In the genomic region with DNA sequence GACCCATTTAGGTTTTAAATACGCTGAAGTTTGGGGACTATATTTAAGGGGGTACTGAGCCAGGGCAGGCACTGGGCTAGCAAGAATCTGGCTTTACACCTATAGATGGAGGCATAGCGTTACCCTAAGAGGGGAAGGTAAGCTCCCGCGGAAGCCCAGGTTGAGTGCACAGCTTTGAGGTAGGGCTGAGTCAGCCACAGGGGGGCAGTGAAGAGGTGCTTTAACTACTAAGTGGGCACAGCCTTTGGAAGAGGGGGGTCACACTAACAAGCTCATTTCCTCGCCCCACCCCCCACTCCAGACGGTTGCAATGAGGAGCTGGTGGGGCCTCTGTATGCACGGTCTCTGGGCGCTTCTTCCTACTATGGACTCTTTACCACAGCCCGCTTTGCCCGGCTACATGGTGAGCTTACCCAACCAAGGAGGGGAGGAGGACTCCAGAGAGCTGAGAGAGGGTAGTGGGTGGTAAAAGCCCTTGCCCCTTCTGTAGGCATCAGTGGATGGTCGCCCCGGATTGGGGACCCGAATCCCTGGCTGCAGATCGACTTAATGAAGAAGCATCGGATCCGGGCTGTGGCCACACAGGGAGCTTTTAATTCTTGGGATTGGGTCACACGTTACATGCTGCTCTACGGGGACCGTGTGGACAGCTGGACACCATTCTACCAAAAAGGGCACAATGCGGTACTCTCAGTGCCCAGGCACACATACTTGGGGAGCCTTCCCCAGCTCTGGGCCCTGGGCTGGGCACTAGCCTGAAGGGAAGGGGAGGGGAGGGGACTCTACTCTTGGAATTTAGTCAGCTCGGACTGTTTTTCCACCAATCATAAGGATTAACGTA, we compare ENCODE assay signal across 9 mouse cellular contexts. TPM values are rescaled to one million over a fixed set of nuclear protein-coding genes. Genes with fewer than 3 reads are reported as not detected.
A peak's percentile ranks its signal among the peaks of the same experiment; 100 is the strongest.
DNase-seq lines count a peak whose midpoint lies in the region; ATAC-seq lines count a peak whose summit lies in the region.
"Had no signal": no experiment of that assay in that cellular context is flagged by ENCODE, and none has a peak within 500 bp of the region (broad histone marks: within the 10 kb centered on the region; RNA-seq: fewer than 3 reads in every experiment).

No protein-coding gene starts in this region.

- no peak overlapping the region for H3K4me3 ChIP-seq in forebrain, embryonic 11.5 days (ENCODE audit: low read depth, low read length)
- 0 out of 2 replicates have a peak overlapping the region, but pooled peaks have one; percentile 2 for H3K4me3 ChIP-seq in intestine, embryonic 14.5 days (ENCODE audit: low read depth, low read length)
- peak overlapping the region; percentile 51 for H3K4me3 ChIP-seq in midbrain, embryonic 16.5 days (ENCODE audit: low read depth, low read length)
- H3K4me3 ChIP-seq in stomach, embryonic 16.5 days (replicated peaks; ENCODE audit: low read length): peak overlapping the region; percentile 42

- no peak overlapping the region for H3K9ac ChIP-seq in forebrain, embryonic 11.5 days (ENCODE audit: low read length)
- H3K9ac ChIP-seq in intestine, embryonic 14.5 days (ENCODE audit: low read length): no peak overlapping the region
- peak overlapping the region; percentile 75 for H3K9ac ChIP-seq in midbrain, embryonic 16.5 days (ENCODE audit: low read depth, low read length)
- H3K9ac ChIP-seq in stomach, embryonic 16.5 days (ENCODE audit: low read length): peak overlapping the region; percentile 65; the same call in 1 of the 2 replicates

- no peaks in the 10 kb centered on the region for H3K9me3 ChIP-seq in forebrain, embryonic 11.5 days (ENCODE audit: control insufficient read depth, low read length)
- no peaks in the 10 kb centered on the region for H3K9me3 ChIP-seq in intestine, embryonic 14.5 days (ENCODE audit: control insufficient read depth, low read length)
- no peaks in the 10 kb centered on the region for H3K9me3 ChIP-seq in midbrain, embryonic 16.5 days (replicated peaks; ENCODE audit: control insufficient read depth, low read length, poor library complexity, severe bottlenecking)
- H3K9me3 ChIP-seq in stomach, embryonic 16.5 days (replicated peaks; ENCODE audit: control insufficient read depth, low read length): no peaks in the 10 kb centered on the region

- intact Hi-C loops in left cerebral cortex, postnatal 4 days (cut with DNase I): loop anchor here (5.0 kb wide), 1 partner anchor 80 kb away; a partner anchor contains a TSS

- H3K27ac ChIP-seq in forebrain, embryonic 11.5 days (ENCODE audit: low read depth, low read length): no peak overlapping the region
- no peak overlapping the region for H3K27ac ChIP-seq in intestine, embryonic 14.5 days (ENCODE audit: low read depth)
- no peak overlapping the region for H3K27ac ChIP-seq in midbrain, embryonic 16.5 days (ENCODE audit: low read length)
- H3K27ac ChIP-seq in stomach, embryonic 16.5 days (ENCODE audit: low read length): no peak overlapping the region

- H3K4me1 ChIP-seq in forebrain, embryonic 11.5 days (replicated peaks; ENCODE audit: control insufficient read depth, insufficient read depth, low read length): peaks cover 23% of the 10 kb centered on the region
- H3K4me1 ChIP-seq in intestine, embryonic 14.5 days (replicated peaks; ENCODE audit: control insufficient read depth, insufficient read depth, low read length): peaks cover 35% of the 10 kb centered on the region
- H3K4me1 ChIP-seq in midbrain, embryonic 16.5 days (ENCODE audit: control insufficient read depth, insufficient read depth, low read length): peaks cover 44% of the 10 kb centered on the region
- H3K4me1 ChIP-seq in stomach, embryonic 16.5 days (ENCODE audit: control insufficient read depth, insufficient read depth, low read length): peaks cover 44% of the 10 kb centered on the region

- 26% methylated on average over 22 of the region's 22 CpGs for WGBS in forebrain, embryonic 11.5 days
- 32% methylated on average over 22 of the region's 22 CpGs for WGBS in intestine, embryonic 14.5 days
- 23% methylated on average over 22 of the region's 22 CpGs for WGBS in midbrain, embryonic 16.5 days
- 36% methylated on average over 22 of the region's 22 CpGs for WGBS in stomach, embryonic 16.5 days

- H3K4me2 ChIP-seq in forebrain, embryonic 11.5 days (ENCODE audit: low read depth, low read length, severe bottlenecking): no peak overlapping the region; the same call in 1 of the 2 replicates
- H3K4me2 ChIP-seq in intestine, embryonic 14.5 days (ENCODE audit: low read length): peak overlapping the region; percentile 51
- peak overlapping the region; percentile 74 for H3K4me2 ChIP-seq in midbrain, embryonic 16.5 days (ENCODE audit: low read length)
- peak overlapping the region; percentile 70 for H3K4me2 ChIP-seq in stomach, embryonic 16.5 days (ENCODE audit: low read depth, low read length)

- peak; percentile 74 for DNase-seq in adrenal gland, postnatal 14 days
- no peak for DNase-seq in adrenal gland, adult 18-20 months (ENCODE audit: low spot score in 2 of 2)
- DNase-seq in adrenal gland, postnatal 25 days: peak; percentile 52
- DNase-seq in forebrain, embryonic 11.5 days (ENCODE audit: low spot score): peak; percentile 74
- DNase-seq in intestine, embryonic 14.5 days (ENCODE audit: low spot score): no peak
- peak; percentile 90 for DNase-seq in left cerebral cortex, postnatal 4 days

- no peaks in the 10 kb centered on the region for H3K36me3 ChIP-seq in forebrain, embryonic 11.5 days (ENCODE audit: control insufficient read depth, insufficient read depth, low read length)
- no peaks in the 10 kb centered on the region for H3K36me3 ChIP-seq in intestine, embryonic 14.5 days (ENCODE audit: control insufficient read depth, insufficient read depth, low read length)
- H3K36me3 ChIP-seq in midbrain, embryonic 16.5 days (ENCODE audit: control insufficient read depth, insufficient read depth, low read length): no peaks in the 10 kb centered on the region
- H3K36me3 ChIP-seq in stomach, embryonic 16.5 days (ENCODE audit: control insufficient read depth, insufficient read depth, low read length): no peaks in the 10 kb centered on the region
- H3K36me3 ChIP-seq: G1E had no signal

- ATAC-seq in forebrain, embryonic 11.5 days (replicated peaks; ENCODE audit: low FRiP score): no peak
- peak; percentile 9; the same call in 1 of the 2 replicates for ATAC-seq in intestine, embryonic 14.5 days (replicated peaks; ENCODE audit: low FRiP score, low TSS enrichment, low read depth)
- peak; percentile 41 for ATAC-seq in midbrain, embryonic 16.5 days
- no peak for ATAC-seq in stomach, embryonic 16.5 days (ENCODE audit: insufficient read depth, low FRiP score)

- peaks cover 64% of the 10 kb centered on the region for H3K27me3 ChIP-seq in forebrain, embryonic 11.5 days (ENCODE audit: control insufficient read depth, insufficient read depth, low read length)
- H3K27me3 ChIP-seq in intestine, embryonic 14.5 days (replicated peaks; ENCODE audit: control insufficient read depth, insufficient read depth, low read length): peaks cover 38% of the 10 kb centered on the region
- peaks cover 18% of the 10 kb centered on the region; the same call in 1 of the 2 replicates for H3K27me3 ChIP-seq in midbrain, embryonic 16.5 days (ENCODE audit: control insufficient read depth, insufficient read depth, low read depth, low read length)
- H3K27me3 ChIP-seq in stomach, embryonic 16.5 days (ENCODE audit: control insufficient read depth, insufficient read depth, low read length): peaks cover 20% of the 10 kb centered on the region

RNA-seq across cellular contexts. Expression of a gene that starts 1.9 kb away (rescaled TPM):
- total RNA-seq in adrenal gland, postnatal 14 days (2021): 1.4 and 1.5 TPM in 2 replicates
- total RNA-seq in adrenal gland, adult 18-20 months (2021): under 1 TPM in 1 of 2 experiments, not detected in 1; 0.51 TPM
- 0.18 TPM in 1 of 2 replicates, not detected in the other for total RNA-seq in adrenal gland, postnatal 25 days (2021)
- 0.17 TPM in 1 of 2 replicates, not detected in the other for polyA plus RNA-seq in forebrain, embryonic 11.5 days (2014; fragmentation: Nextera tagmentation; extraction: Ambion mirVana)
- 0.23 TPM in 1 of 2 replicates, not detected in the other for polyA plus RNA-seq in intestine, embryonic 14.5 days (2014; fragmentation: Nextera tagmentation; extraction: Ambion mirVana)
- total RNA-seq in left cerebral cortex, postnatal 4 days (2021): not detected
- polyA plus RNA-seq in midbrain, embryonic 16.5 days (2015; fragmentation: Nextera tagmentation; extraction: Ambion mirVana): 0.47 and 0.62 TPM in 2 replicates
- polyA plus RNA-seq in stomach, embryonic 16.5 days (2015; fragmentation: Nextera tagmentation; extraction: Ambion mirVana): 0.26 and 0.43 TPM in 2 replicates
- total RNA-seq: G1E had no signal
- polyA plus RNA-seq: G1E had no signal

RNA-seq across cellular contexts. Expression of a gene that starts 6.0 kb away (rescaled TPM):
- total RNA-seq in adrenal gland, postnatal 14 days (2021): 30.5 and 32.7 TPM in 2 replicates
- 10 to 100 TPM; 24.3 to 25.6 TPM for total RNA-seq in adrenal gland, adult 18-20 months (2021)
- total RNA-seq in adrenal gland, postnatal 25 days (2021): 31.1 and 36.4 TPM in 2 replicates
- polyA plus RNA-seq in forebrain, embryonic 11.5 days (2014; fragmentation: Nextera tagmentation; extraction: Ambion mirVana): 7.9 and 9.1 TPM in 2 replicates
- polyA plus RNA-seq in intestine, embryonic 14.5 days (2014; fragmentation: Nextera tagmentation; extraction: Ambion mirVana): 12.8 and 13.8 TPM in 2 replicates
- 1 to 10 TPM; 5.6 to 6.1 TPM for total RNA-seq in left cerebral cortex, postnatal 4 days (2021)
- 6.5 and 7.6 TPM in 2 replicates for polyA plus RNA-seq in midbrain, embryonic 16.5 days (2015; fragmentation: Nextera tagmentation; extraction: Ambion mirVana)
- polyA plus RNA-seq in stomach, embryonic 16.5 days (2015; fragmentation: Nextera tagmentation; extraction: Ambion mirVana): 17.6 and 18.7 TPM in 2 replicates

RNA-seq across cellular contexts. Expression of a gene that starts 6.8 kb away (rescaled TPM):
- total RNA-seq in adrenal gland, postnatal 14 days (2021): 10.9 and 13.5 TPM in 2 replicates
- 1 to 10 TPM; 6.4 to 7.3 TPM for total RNA-seq in adrenal gland, adult 18-20 months (2021)
- total RNA-seq in adrenal gland, postnatal 25 days (2021): 6.6 and 9.1 TPM in 2 replicates
- polyA plus RNA-seq in forebrain, embryonic 11.5 days (2014; fragmentation: Nextera tagmentation; extraction: Ambion mirVana): 0.35 and 0.55 TPM in 2 replicates
- 1.2 and 1.4 TPM in 2 replicates for polyA plus RNA-seq in intestine, embryonic 14.5 days (2014; fragmentation: Nextera tagmentation; extraction: Ambion mirVana)
- 1 to 10 TPM; 4.8 to 7.4 TPM for total RNA-seq in left cerebral cortex, postnatal 4 days (2021)
- polyA plus RNA-seq in midbrain, embryonic 16.5 days (2015; fragmentation: Nextera tagmentation; extraction: Ambion mirVana): 4.2 and 4.7 TPM in 2 replicates
- polyA plus RNA-seq in stomach, embryonic 16.5 days (2015; fragmentation: Nextera tagmentation; extraction: Ambion mirVana): 2.3 and 2.6 TPM in 2 replicates

RNA-seq across cellular contexts. Expression of a gene that starts 21.4 kb away (rescaled TPM):
- total RNA-seq in adrenal gland, postnatal 14 days (2021): 7.2 and 7.9 TPM in 2 replicates
- total RNA-seq in adrenal gland, adult 18-20 months (2021): 1 to 10 TPM; 5.9 to 6.4 TPM
- total RNA-seq in adrenal gland, postnatal 25 days (2021): 5.7 and 6.4 TPM in 2 replicates
- 3.9 and 4.5 TPM in 2 replicates for polyA plus RNA-seq in forebrain, embryonic 11.5 days (2014; fragmentation: Nextera tagmentation; extraction: Ambion mirVana)
- 5.8 and 7.4 TPM in 2 replicates for polyA plus RNA-seq in intestine, embryonic 14.5 days (2014; fragmentation: Nextera tagmentation; extraction: Ambion mirVana)
- total RNA-seq in left cerebral cortex, postnatal 4 days (2021): 10 to 100 TPM; 38.6 to 41.6 TPM
- polyA plus RNA-seq in midbrain, embryonic 16.5 days (2015; fragmentation: Nextera tagmentation; extraction: Ambion mirVana): 62.9 and 71.4 TPM in 2 replicates
- 3.9 and 4.6 TPM in 2 replicates for polyA plus RNA-seq in stomach, embryonic 16.5 days (2015; fragmentation: Nextera tagmentation; extraction: Ambion mirVana)
- total RNA-seq: G1E had no signal
- polyA plus RNA-seq: G1E had no signal

RNA-seq across cellular contexts. Expression of a gene that starts 49.1 kb away (rescaled TPM):
- total RNA-seq in adrenal gland, postnatal 14 days (2021): 28.8 and 37.7 TPM in 2 replicates
- total RNA-seq in adrenal gland, adult 18-20 months (2021): 10 to 100 TPM; 29.5 to 35.6 TPM
- total RNA-seq in adrenal gland, postnatal 25 days (2021): 37.3 and 49.6 TPM in 2 replicates
- polyA plus RNA-seq in forebrain, embryonic 11.5 days (2014; fragmentation: Nextera tagmentation; extraction: Ambion mirVana): 10.5 and 12.8 TPM in 2 replicates
- 20.2 and 21.8 TPM in 2 replicates for polyA plus RNA-seq in intestine, embryonic 14.5 days (2014; fragmentation: Nextera tagmentation; extraction: Ambion mirVana)
- total RNA-seq in left cerebral cortex, postnatal 4 days (2021): 10 to 100 TPM; 34.3 to 36.6 TPM
- 30.8 and 34.4 TPM in 2 replicates for polyA plus RNA-seq in midbrain, embryonic 16.5 days (2015; fragmentation: Nextera tagmentation; extraction: Ambion mirVana)
- polyA plus RNA-seq in stomach, embryonic 16.5 days (2015; fragmentation: Nextera tagmentation; extraction: Ambion mirVana): 18.5 and 21.8 TPM in 2 replicates

Comparison
In these comparisons a context has a peak if more than half of its experiments do, and no peak if none do; other contexts are left out.
1. DNase-seq: peak in adrenal gland, postnatal 14 days (single experiment), adrenal gland, postnatal 25 days (single experiment), forebrain, embryonic 11.5 days (single experiment) and left cerebral cortex, postnatal 4 days (single experiment); none in adrenal gland, adult 18-20 months (0 of 2) and intestine, embryonic 14.5 days (single experiment).
2. ATAC-seq: peak in intestine, embryonic 14.5 days (single experiment) and midbrain, embryonic 16.5 days (single experiment); none in forebrain, embryonic 11.5 days (single experiment) and stomach, embryonic 16.5 days (single experiment).
3. H3K9ac ChIP-seq: peak in midbrain, embryonic 16.5 days (single experiment) and stomach, embryonic 16.5 days (single experiment); none in forebrain, embryonic 11.5 days (single experiment) and intestine, embryonic 14.5 days (single experiment).